Mouse (Mus musculus) bone marrow macrophage, adult 2 months (primary cell): ENCODE results near the gene Slc7a14.

Source experiments
- CTCF ChIP-seq: IDR thresholded peaks from 2 replicates; pipeline ENCODE4 v1.5.1; 2012; ENCODE audit warnings: low read depth, mild to moderate bottlenecking, low read length, moderate library complexity
- POLR2A ChIP-seq: IDR thresholded peaks from 2 replicates; pipeline ENCODE4 v1.6.1; 2012; ENCODE audit warnings: mild to moderate bottlenecking, low read depth, low read length, borderline replicate concordance

- TF ChIP-seq CTCF = no peak
- no peak for TF ChIP-seq POLR2A
These were observed 1.3 kb downstream of the Slc7a14 start for GRCm38 (mm10) chr3:31308906-31309305.
